Mouse (Mus musculus) ES-Bruce4 (cell line): Measurements from ENCODE around the gene Mgat3. TPM values are rescaled to one million over a fixed set of nuclear protein-coding genes. Genes with fewer than 3 reads are reported as not detected.

Source experiments
- H3K27ac ChIP-seq: 2 replicates; pipeline ENCODE4 v1.5.1; 2012; ENCODE audit warnings: low read length, inconsistent platforms; ENCODE audit not compliant: insufficient read depth
- H3K27me3 ChIP-seq: 2 replicates; pipeline ENCODE4 v1.6.1; 2012; ENCODE audit warnings: mild to moderate bottlenecking, low read length, inconsistent platforms; ENCODE audit not compliant: control insufficient read depth, poor library complexity, insufficient read depth, severe bottlenecking
- H3K36me3 ChIP-seq: 2 replicates; pipeline ENCODE4 v1.6.1; 2012; ENCODE audit warnings: inconsistent platforms, mild to moderate bottlenecking, low read length, moderate library complexity; ENCODE audit not compliant: control insufficient read depth, poor library complexity, insufficient read depth, severe bottlenecking
- H3K4me1 ChIP-seq: one replicate; pipeline ENCODE4 v1.8.1; 2011; ENCODE audit warnings: low read length; ENCODE audit not compliant: control insufficient read depth, insufficient read depth
- H3K4me3 ChIP-seq: 2 replicates; pipeline ENCODE4 v1.5.1; 2011; ENCODE audit warnings: low read depth, mild to moderate bottlenecking, low read length
- H3K9ac ChIP-seq: 2 replicates; pipeline ENCODE4 v1.6.1; 2012; ENCODE audit warnings: low read depth, mild to moderate bottlenecking, inconsistent platforms; ENCODE audit not compliant: poor library complexity, severe bottlenecking
- H3K9me3 ChIP-seq: replicated peaks from 2 replicates; pipeline ENCODE4 v1.6.1; 2012; ENCODE audit warnings: mild to moderate bottlenecking, low read length, inconsistent platforms; ENCODE audit not compliant: control insufficient read depth, poor library complexity, insufficient read depth, severe bottlenecking
- CTCF ChIP-seq: IDR thresholded peaks from one replicate; pipeline ENCODE4 v1.8.1; 2011; ENCODE audit warnings: low read depth, low read length
- EP300 ChIP-seq: IDR thresholded peaks from 2 replicates; pipeline ENCODE4 v1.6.1; 2011; ENCODE audit warnings: low read depth, low read length; ENCODE audit not compliant: insufficient read depth
- POLR2A ChIP-seq: IDR thresholded peaks from one replicate; pipeline ENCODE4 v1.8.1; 2011; ENCODE audit warnings: low read length; ENCODE audit not compliant: insufficient read depth
- polyA plus RNA-seq: library from polyadenylated mRNA; stranded (reverse); fragments of >200 nt; gene quantifications from 2 replicates; pipeline ENCODE4 v1.2.4, GENCODE M21; 2011; ENCODE audit warnings: low read depth; ENCODE audit not compliant: missing spikeins, insufficient read depth, insufficient read length

Gene Mgat3
- polyA plus RNA-seq, 1 experiment = 6.2 TPM

DNA sequence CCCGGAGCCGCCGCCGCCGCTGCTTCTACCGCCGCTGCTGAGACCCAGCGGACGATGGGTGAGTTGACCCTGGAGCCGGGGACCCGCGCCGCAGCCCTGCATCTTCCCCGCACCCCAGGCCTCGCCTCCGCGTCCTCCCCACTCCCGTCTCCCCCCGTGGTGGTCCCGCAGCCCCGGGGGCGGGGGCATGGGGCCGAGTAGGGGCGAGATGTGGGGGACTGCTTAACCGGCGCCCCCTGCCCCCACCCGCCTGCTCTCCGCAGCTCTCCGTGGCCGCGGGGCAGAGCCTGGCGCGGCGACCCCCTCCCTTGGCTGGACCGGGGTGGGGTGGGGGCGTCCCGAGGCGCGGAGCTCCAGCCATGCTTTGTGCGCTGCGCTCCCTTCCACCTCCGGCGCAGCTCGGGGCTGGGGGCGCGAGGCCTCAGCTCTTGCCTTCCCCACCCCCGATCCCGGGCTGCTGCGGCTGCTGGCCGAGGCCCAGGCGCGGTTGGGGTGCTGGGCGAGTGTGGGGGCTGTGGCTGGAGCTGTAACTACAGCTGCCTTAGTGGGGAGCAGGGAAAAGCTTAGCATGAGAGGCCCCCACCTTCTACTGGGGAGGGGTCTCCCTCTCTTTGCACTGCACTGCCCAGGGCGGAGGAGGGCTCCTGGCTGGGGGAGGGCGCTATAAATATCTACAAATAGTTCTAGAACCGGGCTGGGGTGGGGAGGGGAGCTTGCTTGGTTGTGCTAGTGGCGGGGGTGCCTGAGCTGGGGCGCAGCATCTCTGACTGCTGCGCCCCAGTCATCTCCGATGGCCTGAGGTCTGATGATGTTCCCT lies 468 bp downstream of the Mgat3 start:
- H3K27me3 ChIP-seq = no peaks in the 10 kb centered on the region
- no peak for TF ChIP-seq POLR2A
- no peak for TF ChIP-seq CTCF
- TF ChIP-seq EP300 = no peak
- H3K9ac ChIP-seq = peak overlapping the region; percentile 91
- no peaks in the 10 kb centered on the region for H3K9me3 ChIP-seq
- H3K4me3 ChIP-seq = peak overlapping the region; percentile 71
- H3K36me3 ChIP-seq = no peaks in the 10 kb centered on the region
- no peak overlapping the region for H3K27ac ChIP-seq
- H3K4me1 ChIP-seq = peaks cover 9% of the 10 kb centered on the region

DNA sequence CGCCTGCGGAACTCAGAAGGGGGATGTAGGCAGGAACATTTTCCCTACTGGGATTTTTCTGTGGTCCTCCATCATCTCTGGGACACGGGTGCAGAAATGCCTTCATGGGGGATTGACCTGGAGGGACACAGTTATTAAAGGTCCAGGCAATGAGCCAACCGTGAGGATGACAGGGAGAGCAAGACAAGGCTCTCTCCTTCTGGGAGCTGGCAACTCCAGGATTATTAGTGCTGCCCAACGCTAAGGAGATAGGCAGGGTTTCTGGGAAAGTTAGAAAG lies 1.0 kb downstream of the Mgat3 start:
- peak overlapping the region; percentile 71 for H3K4me3 ChIP-seq
- H3K9me3 ChIP-seq = no peaks in the 10 kb centered on the region
- H3K36me3 ChIP-seq = no peaks in the 10 kb centered on the region
- peaks cover 9% of the 10 kb centered on the region for H3K4me1 ChIP-seq
- TF ChIP-seq POLR2A (no peak), EP300 (no peak), CTCF (no peak)
- H3K9ac ChIP-seq = peak overlapping the region; percentile 91
- H3K27me3 ChIP-seq = no peaks in the 10 kb centered on the region
- H3K27ac ChIP-seq = no peak overlapping the region

DNA sequence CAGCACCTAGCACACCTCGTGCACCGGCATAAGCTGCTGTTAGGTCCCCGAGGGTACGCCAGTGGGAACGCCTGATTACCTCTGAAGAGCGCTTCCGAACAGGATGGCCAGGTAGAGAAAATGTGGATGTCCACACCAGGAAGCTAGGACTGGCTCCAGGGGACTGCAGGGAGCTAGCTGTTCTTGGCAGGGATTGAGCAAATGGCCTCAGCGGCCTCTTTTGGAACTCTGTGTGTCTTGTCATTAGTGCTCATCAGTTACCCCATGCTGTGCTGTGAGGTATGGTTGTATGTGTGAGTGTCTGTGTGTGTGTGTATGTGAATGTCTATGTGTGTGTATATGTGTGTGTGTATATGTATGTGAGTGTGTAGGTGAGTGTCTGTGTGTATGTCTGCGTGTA lies 1.8 kb downstream of the Mgat3 start:
- no peak for TF ChIP-seq CTCF
- TF ChIP-seq EP300 = no peak
- no peak for TF ChIP-seq POLR2A
- H3K4me3 ChIP-seq = no peak overlapping the region
- no peaks in the 10 kb centered on the region for H3K27me3 ChIP-seq
- H3K9me3 ChIP-seq = no peaks in the 10 kb centered on the region
- no peaks in the 10 kb centered on the region for H3K36me3 ChIP-seq
- no peak overlapping the region for H3K27ac ChIP-seq
- H3K9ac ChIP-seq = no peak overlapping the region
- peaks cover 2% of the 10 kb centered on the region for H3K4me1 ChIP-seq

DNA sequence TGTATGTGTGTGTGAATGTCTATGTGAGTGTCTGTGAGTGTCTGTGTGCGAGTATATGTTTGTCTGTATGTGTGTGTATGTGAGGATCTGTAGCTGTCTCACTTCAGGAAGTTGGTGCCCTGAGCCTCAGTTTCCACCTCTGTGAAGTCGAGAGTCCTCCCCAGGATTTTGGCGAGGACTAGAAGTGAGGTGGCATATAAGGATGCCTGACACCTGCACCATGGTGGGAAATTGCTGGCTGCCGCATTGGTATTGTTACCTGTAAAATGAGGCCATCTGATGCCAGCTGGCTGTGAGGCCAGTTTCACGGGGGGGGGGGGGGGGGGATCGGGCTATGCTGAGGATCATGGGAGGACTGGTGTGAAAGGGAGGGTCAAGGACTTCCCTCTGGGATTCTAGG lies 2.2 kb downstream of the Mgat3 start:
- Histone ChIP-seq H3K4me3 (no peak overlapping the region), H3K9ac (no peak overlapping the region), H3K9me3 (no peaks in the 10 kb centered on the region), H3K27me3 (no peaks in the 10 kb centered on the region), H3K27ac (no peak overlapping the region), H3K4me1 (no peaks in the 10 kb centered on the region), H3K36me3 (no peaks in the 10 kb centered on the region)
- TF ChIP-seq CTCF (no peak), EP300 (no peak), POLR2A (no peak)

DNA sequence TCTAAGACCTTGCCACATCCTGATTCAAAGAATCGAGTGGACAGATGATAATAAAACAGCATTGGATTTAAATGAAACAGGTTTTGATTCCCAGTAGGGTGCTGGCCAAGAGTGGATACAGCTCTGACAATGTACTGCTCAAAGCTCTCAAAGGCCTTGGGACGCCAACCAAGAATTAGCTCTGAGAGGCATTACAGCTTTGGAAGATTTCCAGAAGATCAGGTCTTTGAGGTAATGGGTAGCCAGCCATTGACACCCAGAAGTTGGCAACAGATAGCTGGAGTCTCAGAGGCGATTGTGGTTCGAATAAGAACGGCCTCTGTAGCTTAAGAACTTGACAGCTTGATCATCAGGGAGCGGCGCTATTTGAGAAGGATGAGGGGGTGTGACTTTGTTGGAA lies 8.0 kb downstream of the Mgat3 start:
- H3K4me3 ChIP-seq = no peak overlapping the region
- no peak for TF ChIP-seq POLR2A
- TF ChIP-seq EP300 = no peak
- no peak for TF ChIP-seq CTCF
- H3K9ac ChIP-seq = no peak overlapping the region
- H3K27ac ChIP-seq = no peak overlapping the region
- H3K36me3 ChIP-seq = no peaks in the 10 kb centered on the region
- H3K27me3 ChIP-seq = no peaks in the 10 kb centered on the region
- no peaks in the 10 kb centered on the region for H3K9me3 ChIP-seq
- no peaks in the 10 kb centered on the region for H3K4me1 ChIP-seq

DNA sequence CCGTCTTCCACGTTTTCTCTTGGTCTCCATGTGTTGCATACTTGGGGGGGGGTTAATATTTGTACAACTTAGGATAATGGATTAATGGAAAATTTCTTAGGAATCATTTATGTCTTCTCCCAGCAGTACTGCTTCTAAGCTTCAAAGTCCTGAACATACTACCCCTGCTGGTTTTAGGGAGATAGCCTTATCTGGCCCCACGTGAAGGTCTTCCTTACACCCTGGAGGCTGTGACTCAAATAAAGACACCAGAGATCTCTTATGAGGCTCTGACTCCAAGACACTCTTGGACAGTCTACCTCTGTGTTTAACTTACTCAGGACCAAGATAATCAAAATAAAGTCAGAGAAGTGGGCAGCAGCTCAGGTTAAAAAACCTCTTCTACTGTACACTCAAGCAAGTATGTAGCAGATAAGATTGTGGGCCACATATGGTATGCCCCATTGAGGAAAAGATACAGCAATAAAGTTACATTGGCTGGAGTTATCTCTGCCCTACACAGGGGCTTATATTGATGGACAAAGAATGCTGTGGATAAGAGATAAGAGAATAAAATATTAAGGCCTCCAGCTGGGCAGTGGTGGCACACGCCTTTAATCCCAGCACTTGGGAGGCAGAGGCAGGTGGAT lies 8.7 kb downstream of the Mgat3 start:
- H3K27ac ChIP-seq = no peak overlapping the region
- no peaks in the 10 kb centered on the region for H3K9me3 ChIP-seq
- TF ChIP-seq CTCF = no peak
- no peak for TF ChIP-seq POLR2A
- TF ChIP-seq EP300 = no peak
- no peaks in the 10 kb centered on the region for H3K4me1 ChIP-seq
- H3K9ac ChIP-seq = no peak overlapping the region
- H3K36me3 ChIP-seq = no peaks in the 10 kb centered on the region
- H3K27me3 ChIP-seq = no peaks in the 10 kb centered on the region
- no peak overlapping the region for H3K4me3 ChIP-seq
